Mouse (Mus musculus) embryonic fibroblast, embryonic 13.5 days (primary cell): ENCODE measurements around the gene Cadm1. TPM values are rescaled to one million over a fixed set of nuclear protein-coding genes. Genes with fewer than 3 reads are reported as not detected.

Experiments used
- H3K27ac ChIP-seq: 2 replicates; pipeline ENCODE4 v1.5.1; 2012; ENCODE audit warnings: low read length, control low read depth, inconsistent platforms; ENCODE audit not compliant: insufficient read depth
- H3K4me1 ChIP-seq: 2 replicates; pipeline ENCODE4 v1.6.1; 2011; ENCODE audit warnings: low read length; ENCODE audit not compliant: control insufficient read depth, insufficient read depth
- H3K4me3 ChIP-seq: 2 replicates; pipeline ENCODE4 v1.5.1; 2011; ENCODE audit warnings: mild to moderate bottlenecking, control low read depth, low read length; ENCODE audit not compliant: insufficient read depth
- CTCF ChIP-seq: IDR thresholded peaks from 2 replicates; pipeline ENCODE4 v1.5.1; 2011; ENCODE audit warnings: mild to moderate bottlenecking, control low read depth, low read length, moderate library complexity, borderline replicate concordance; ENCODE audit not compliant: insufficient read depth
- POLR2A ChIP-seq: IDR thresholded peaks from 2 replicates; pipeline ENCODE4 v1.6.1; 2011; ENCODE audit warnings: low read depth, mild to moderate bottlenecking, control low read depth, low read length, moderate library complexity
- polyA plus RNA-seq: library from polyadenylated mRNA; stranded (reverse); fragments of >200 nt; gene quantifications from 2 replicates; pipeline ENCODE4 v1.2.4, GENCODE M21; 2011; ENCODE audit warnings: low read depth; ENCODE audit not compliant: missing spikeins, insufficient read length

Gene Cadm1
- polyA plus RNA-seq, 1 experiment = 5.6 TPM

- H3K27ac ChIP-seq = no peak overlapping the region
- TF ChIP-seq POLR2A (no peak), CTCF (no peak)
- H3K4me1 ChIP-seq = no peaks in the 10 kb centered on the region
- no peak overlapping the region for H3K4me3 ChIP-seq
Measured at GRCm38 (mm10) chr9:47894096-47894495, 364.1 kb downstream of the Cadm1 start.

GRCm38 (mm10) chr9:47894661-47895060 lies 364.7 kb downstream of the Cadm1 start:
- no peak overlapping the region for H3K27ac ChIP-seq
- no peak for TF ChIP-seq POLR2A
- no peak for TF ChIP-seq CTCF

GRCm38 (mm10) chr9:47895121-47895520 lies 365.1 kb downstream of the Cadm1 start:
- no peaks in the 10 kb centered on the region for H3K4me1 ChIP-seq
- H3K4me3 ChIP-seq = no peak overlapping the region
- no peak overlapping the region for H3K27ac ChIP-seq
- TF ChIP-seq CTCF (no peak), POLR2A (no peak)

More at GRCm38 (mm10) chr9:47894661-47895060, 364.7 kb downstream of the Cadm1 start:
- no peak overlapping the region for H3K4me3 ChIP-seq
- H3K4me1 ChIP-seq = no peaks in the 10 kb centered on the region

GRCm38 (mm10) chr9:47900734-47901133 lies 370.8 kb downstream of the Cadm1 start:
- no peak for TF ChIP-seq POLR2A
- TF ChIP-seq CTCF = no peak
- no peak overlapping the region for H3K4me3 ChIP-seq
- H3K4me1 ChIP-seq = no peaks in the 10 kb centered on the region
- no peak overlapping the region for H3K27ac ChIP-seq

GRCm38 (mm10) chr9:47903661-47904060 lies 373.7 kb downstream of the Cadm1 start:
- Histone ChIP-seq H3K4me3 (no peak overlapping the region), H3K27ac (no peak overlapping the region), H3K4me1 (no peaks in the 10 kb centered on the region)
- TF ChIP-seq POLR2A = no peak

- no peak for TF ChIP-seq POLR2A
- TF ChIP-seq CTCF = no peak
- no peak overlapping the region for H3K4me3 ChIP-seq
- no peaks in the 10 kb centered on the region for H3K4me1 ChIP-seq
- no peak overlapping the region for H3K27ac ChIP-seq
Measured at GRCm38 (mm10) chr9:47904339-47904922, 374.5 kb downstream of the Cadm1 start.

- Histone ChIP-seq H3K4me3 (no peak overlapping the region), H3K4me1 (no peaks in the 10 kb centered on the region), H3K27ac (no peak overlapping the region)
- no peak for TF ChIP-seq CTCF
- no peak for TF ChIP-seq POLR2A
Measured at GRCm38 (mm10) chr9:47906521-47906920, 376.5 kb downstream of the Cadm1 start.
